Mouse (Mus musculus) mouse embryonic stem cell (cell line): ENCODE results near the gene Rbks.

Experiments
- in situ Hi-C, 2 experiments: fragments of 300-500 bp; cut with MboI; formaldehyde crosslinking; loops; 1 replicate in 1 of 2; 3 replicates in 1 of 2; pipeline ENCODE4 v1.14.3; 2019 to 2020; ENCODE audit warnings: low sequenced_read_pairs in 2 of 2, low pct_unique_long_range_greater_than_20kb in 1 of 2, mixed read lengths in 1 of 2; ENCODE audit not compliant: unreplicated experiment in 1 of 2

The Rbks gene

DNA sequence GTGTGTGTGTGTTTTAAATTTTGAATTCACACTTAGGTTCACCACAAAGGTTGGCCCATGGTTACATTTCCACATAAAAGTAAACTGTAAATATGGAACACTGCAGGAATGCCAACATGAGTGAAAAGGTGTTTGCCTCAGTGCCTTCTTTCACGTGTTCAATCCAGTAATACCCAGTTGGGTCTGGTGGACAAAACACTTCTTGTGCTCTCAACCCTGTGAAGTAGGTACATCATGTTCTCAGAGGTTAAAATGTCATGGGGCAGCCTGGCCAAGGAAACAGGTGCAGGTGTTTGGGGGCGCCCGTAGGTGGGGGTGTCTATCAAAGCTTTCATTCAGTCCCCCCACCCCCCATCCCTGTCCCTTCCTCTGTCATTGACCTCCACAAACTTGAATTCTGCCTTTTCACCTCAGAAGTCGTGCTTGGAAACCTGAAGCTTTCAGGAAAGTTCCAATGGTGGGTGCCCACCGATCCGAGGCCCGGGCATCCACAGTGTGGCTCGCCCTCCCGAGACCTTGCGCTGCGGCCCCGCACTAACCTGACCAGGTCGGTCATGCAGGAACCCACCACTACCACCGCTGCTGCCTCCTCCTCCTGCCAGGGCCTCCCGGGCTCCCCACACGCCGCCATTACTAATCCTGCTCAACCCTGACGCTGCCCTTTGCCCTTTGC is at the start of gene Rbks:
TSS of gene Rbks (minus strand) at position 657 of the 673 bp plus-strand sequence.
- in situ Hi-C loops = loop anchor here in 1 of 2 experiments (5.0 kb wide), 1 partner anchor 100 kb away; the partner anchor contains the start of gene Mrpl33

DNA sequence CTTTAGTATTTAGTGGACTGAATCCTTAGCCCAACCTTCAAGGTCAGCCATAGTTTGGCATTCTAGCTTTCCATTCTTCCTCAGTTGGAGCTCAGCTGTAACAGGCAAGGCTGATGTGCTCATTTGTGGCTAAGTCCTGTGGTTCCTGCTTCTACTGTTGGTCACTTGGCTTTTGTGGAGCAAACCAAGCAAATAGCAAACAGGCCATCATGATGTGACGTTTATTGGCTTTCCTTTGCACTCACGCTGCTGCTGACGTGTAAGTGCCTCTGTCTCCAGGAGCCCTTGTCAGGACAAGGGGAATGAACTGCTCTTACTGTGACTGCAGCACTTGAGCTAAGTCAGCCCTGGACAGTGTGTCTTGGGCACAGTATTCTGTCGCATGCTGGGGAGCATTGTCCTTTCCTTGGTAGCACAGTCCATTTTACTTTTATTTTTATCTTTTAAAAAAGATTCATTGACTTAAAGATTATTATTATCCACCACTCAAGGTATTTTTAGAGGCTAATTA is 45.1 kb upstream of the Rbks start:
- in situ Hi-C loops = no loop called here

DNA sequence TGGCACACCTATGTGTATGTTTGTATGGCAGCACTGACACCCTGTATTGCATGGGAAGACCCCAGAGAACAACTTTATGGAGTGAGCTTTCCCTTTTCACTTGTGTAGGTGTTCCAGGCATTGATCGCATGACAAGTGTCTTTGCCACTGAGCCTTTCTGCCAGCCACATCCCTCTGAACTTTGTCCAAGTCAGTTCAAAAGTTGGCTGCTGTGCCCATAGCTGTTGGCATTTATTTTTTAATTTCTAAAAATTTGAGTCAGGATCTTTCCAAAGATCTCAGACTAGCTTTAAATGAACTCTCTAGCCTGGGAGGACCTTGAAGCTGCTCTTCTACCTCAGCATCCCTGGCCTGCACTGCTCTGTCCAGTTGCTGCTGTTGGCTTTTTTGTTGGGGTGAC is 44.5 kb upstream of the Rbks start:
- in situ Hi-C loops = no loop called here

DNA sequence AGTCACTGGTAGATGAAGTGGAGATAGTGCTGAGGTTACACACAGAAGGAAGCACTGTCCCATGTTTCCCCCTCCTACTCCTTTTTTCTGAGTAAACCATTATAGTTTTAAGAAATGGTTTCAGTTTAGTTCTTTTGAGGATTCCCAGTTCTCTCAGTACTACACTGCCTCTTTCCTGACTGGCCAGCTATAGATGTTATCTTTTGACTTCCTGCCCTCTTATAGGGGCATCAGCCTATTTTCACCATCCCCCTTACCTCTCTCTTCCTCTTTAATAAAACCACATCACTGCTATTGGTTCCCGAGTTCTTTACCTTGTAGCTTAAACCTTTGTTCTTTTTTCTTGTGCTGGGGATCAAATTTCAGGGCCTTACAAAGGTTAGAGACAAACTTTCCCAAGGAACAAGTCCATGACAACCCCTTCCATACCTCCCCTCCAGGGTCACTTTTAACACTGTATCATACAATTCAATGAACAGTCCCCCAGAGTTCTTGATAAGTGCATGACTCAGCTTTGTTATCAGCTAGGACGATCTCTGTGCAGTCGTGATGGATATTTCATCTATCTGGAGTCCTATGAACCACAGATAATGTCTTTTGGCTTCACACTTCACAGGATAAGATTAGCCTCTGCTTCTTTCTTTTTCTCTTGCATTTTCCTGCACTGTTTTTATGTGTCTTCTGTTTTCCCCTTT is 35.4 kb upstream of the Rbks start:
- in situ Hi-C loops = no loop called here

DNA sequence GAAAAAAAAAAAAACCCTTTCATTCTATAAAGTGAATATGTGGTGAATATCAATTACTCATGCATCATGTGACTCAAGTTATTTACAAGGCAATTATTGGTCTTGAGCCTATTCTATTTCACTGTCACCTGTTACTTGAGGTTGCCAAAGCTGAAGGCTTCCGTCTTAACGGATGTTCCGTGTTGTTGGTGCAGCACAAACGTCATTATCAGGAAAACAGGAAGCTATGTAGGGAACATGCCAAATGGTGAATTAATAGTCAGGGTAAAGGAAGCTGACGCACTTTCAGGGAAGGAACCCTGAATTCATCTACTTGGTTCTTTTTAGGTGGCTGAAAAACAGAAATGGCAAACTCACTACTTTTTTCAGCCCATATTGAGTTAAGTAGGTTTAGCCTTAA is 30.0 kb upstream of the Rbks start:
- in situ Hi-C loops = no loop called here

DNA sequence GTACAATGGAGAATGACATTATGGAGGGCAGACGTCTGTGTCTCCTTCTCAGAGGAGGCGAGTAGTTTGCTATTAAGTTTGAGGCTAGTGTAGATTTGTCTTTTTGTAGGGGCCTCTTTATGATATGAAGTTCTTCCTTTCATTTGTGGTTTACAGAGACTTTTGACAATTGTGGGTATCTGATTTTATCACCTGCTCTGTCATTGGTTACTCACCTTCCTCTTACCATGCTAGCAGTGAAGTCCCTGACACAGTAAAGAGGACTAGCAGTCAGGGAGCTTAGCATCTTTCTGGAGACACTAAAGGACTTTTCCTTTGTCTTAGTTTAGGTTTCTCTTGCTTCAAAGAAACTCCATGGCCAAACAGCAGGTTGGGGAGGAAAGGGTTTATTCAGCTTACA is 28.5 kb upstream of the Rbks start:
- in situ Hi-C loops = no loop called here

DNA sequence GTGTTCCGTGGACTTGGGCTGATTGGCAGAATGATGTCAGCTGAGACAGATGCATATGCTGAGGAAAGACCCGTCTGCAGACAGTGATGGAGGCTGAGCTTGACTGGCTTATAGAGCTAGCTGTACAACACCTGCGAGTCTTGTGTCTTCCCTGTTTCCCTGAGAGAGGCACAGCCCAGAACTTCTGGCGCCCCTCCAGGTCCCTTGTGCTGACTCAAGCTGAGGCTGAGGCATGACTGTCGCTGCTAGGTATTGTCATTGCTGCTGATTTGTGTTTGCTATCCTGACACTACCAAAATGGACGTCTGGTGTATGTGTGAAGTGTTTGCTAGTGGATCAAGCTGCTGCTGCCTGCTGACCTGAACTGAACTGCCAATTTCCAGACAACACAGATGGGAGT is 27.1 kb upstream of the Rbks start:
- in situ Hi-C loops = no loop called here

DNA sequence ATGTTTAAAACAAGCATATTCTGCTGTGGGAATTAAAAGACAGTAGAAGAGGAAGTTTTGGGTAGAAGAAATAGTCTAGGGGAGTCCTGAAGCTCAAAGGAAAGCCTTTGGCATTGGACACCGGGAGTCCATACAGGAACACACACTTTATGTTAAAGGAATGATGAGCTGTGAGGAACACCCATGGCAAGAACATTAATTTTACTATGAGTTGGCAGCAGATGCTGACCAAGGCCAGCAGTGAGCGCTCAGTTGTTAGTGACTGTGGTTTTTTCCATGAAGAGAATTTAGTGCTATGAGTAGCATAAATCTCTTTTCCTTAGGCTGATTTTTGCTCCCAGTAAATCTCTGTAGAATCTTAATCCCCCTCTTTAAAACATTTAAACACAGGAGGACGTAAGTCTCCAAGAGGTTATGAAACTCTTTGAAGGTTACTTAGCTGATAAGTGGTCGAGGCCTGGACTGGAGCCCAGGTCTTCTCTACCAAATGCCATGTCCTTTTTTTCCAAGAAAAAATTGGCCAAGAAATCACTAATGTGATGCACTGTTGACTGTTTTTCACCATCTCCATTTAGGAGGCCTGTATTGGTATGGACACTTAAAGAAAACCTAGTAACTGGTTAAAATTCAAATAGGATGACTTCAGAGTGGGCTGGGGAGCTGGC is 18.2 kb upstream of the Rbks start:
- in situ Hi-C loops = no loop called here

DNA sequence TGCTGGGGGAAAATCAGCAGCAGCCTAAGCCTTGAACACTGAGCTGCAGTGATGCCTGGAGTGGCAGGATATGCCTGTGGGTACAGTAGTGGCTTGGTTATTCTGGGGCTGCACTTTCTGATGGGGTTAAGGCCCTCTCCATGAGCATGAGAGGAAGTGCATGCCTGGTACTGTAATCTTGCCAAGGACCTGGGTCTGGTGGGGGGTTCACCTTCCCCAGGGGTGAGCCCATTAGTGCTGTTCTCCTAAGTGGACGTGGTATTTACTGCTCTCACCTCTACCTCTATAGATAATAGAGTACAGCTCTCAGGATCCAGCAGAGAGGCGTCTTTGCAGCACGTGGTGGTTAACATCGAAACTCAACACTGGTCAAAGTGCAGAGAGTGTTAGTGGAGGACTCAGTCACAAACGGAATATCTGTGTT is 16.4 kb upstream of the Rbks start:
- in situ Hi-C loops = no loop called here

DNA sequence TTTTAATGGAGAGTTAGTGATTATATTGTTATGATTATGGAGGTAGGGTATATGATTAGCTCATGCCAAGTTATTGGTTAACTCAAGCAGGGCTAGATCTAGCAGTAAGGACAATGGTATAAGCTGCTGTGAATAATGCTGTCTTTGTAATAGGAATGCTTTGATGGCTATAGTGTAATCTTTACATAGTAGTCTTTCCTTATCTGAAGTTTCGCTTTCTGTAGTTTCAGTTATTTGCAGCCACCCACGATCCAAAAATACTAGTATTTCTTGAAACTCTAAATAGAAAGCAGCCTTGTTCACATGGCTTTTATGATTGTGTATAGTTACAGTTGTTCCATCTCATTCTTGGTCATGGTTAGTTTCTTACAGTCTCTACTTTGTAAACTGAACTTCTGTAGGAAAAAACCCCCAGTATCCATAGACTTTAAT is 15.9 kb upstream of the Rbks start:
- in situ Hi-C loops = no loop called here

DNA sequence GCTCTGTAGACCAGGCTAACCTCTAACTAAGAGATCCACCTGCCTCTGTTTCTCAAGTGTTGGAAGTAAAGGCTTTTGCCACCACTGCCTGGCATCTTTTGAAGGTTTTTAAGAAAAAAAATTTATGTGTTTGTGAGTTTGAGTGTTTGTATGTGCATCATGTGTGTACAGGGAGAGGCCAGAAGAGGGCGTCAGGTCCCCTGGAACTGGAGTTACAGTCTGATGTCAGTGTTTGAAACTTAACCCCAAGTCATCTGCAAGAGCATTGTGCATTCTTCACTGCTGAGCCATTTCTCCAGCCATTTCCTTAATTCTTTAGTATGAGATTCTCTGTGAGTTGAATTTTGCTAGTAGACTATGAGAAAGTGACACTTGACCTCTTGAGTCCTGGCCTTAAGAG is 12.0 kb upstream of the Rbks start:
- in situ Hi-C loops = no loop called here

DNA sequence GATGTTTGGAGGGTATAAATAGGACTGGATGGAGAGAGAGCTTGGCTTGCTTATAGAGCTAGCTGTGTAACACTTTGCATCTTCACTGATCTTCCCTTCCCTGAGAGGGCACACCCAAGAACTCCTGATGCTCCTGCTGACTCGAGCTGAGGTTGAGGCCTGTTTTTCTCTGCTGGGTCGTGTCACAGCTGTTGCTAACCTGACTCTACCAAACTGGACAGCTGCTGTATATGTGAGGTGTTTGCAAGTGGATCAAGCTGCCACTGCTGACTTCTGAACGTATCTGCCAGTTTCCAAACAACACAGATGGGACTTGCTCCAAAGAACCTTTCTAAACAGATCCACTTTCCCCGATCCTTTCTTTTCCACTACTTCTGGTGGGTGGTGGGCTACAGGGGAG is 9.4 kb upstream of the Rbks start:
- in situ Hi-C loops = no loop called here

DNA sequence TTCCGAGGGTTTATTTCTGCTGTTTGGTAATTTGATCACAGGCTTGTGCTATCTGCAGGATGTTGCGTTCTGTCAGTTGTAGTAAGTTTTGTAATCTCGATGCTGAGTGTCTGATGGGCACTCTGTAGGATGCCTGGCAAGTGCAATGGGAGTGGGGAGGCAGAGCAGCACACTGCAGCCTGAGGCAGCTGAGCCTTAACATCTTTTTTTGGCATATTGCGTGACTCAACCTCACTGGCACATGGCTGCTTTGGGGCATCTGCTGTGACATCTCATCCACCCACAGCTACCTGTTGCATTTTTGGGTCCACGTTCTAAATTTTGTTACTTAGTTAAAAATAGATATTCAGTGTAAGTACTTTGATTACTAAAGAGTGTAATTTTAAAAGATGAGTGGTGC is 7.5 kb upstream of the Rbks start:
- in situ Hi-C loops = no loop called here

DNA sequence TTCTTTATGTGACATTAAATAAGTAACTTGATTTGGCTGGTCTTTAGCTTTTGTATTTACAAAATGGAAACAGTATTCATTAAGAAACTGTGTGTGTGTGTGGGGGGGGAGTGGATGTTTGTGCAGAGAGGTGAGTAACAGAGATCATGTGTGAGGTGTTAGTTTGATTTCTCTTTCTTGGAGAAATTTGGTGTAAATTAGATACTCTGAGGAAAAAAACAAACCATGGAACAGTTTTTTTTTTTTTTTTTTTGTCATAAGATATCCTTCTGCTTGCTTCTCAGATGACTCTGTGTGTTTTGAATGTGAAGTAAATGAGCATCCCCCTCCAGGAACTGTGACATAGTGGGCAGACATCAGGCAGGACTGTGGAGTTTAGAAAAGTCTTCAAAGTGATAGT is 2.0 kb upstream of the Rbks start:
- in situ Hi-C loops = loop anchor here in 1 of 2 experiments (5.0 kb wide), 1 partner anchor 102 kb away; the partner anchor contains the start of gene Mrpl33

DNA sequence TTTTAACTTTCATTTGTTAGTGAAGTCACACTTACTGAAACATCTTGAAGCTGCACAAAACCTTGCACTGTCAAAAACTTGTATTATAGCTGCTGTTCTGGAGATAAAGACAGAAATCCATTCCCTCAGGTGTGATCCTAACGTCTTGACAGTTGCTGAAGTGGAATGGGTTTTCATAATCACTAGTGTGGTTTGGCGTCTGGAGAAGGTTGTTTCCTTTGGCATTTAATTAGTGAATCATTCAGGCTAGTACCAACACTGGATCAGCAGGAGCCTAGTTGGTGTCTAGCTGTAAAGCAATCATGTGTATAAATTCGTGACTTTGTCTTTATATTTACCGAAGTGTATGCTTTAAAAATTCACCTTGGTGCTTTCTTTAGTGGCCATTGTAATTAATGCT is 1.5 kb upstream of the Rbks start:
- in situ Hi-C loops = loop anchor here in 1 of 2 experiments (5.0 kb wide), 1 partner anchor 102 kb away; the partner anchor contains the start of gene Mrpl33

DNA sequence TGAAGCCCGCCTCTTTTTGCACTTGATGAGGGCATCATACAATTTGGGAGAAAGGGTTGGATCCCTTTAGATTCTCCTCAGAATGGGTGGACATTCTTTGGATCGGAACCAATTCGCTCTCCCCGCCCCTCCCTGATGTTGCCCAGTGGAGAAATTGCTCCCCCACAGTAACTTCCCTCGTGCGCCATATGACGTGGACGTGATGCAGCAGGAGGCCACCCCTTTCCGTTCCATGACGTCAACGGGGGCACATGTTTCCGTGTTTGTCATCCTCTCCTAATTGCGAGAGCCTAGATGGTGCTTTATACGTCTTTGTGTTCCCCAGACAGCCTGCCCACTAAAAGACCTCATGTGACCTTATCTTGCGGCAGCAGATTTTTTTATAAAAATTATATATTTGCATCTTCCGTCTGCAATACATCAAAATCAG is 885 bp upstream of the Rbks start:
- in situ Hi-C loops = loop anchor here in 1 of 2 experiments (5.0 kb wide), 1 partner anchor 101 kb away; the partner anchor contains the start of gene Mrpl33

DNA sequence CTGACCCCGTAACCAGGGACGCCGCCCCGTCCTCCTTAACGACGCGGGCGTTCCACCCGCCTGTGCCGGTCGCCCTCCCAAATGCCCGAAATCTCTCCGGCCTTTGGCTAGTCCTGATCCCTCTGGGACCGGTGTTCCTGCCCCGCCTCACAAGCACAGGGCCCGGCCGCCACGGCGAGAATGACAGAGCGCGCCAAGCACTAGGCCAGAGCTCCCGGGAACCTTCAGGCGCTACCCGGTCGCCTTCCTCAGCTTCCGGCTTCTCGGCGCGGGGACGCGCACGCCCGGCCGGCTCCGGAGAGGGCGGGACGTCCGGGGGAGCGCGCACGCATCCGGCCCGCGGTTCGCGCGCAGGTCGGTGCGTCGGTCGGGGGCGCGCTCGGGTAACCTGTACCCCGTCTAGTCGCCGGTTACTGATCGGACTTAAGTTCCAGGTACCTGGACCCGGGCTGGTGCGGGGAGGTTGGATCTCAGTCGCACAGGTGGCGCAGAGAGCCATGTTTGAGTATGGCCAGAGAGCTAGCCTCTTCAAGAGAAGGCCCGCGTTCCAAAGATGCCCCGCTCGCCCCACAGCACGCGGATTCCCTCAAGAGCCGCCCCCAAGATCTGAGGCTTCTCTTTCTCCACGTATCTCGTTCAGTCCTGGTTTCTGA is 343 bp upstream of the Rbks start, which contains the start of gene Babam2:
TSS of gene Babam2 (plus strand) at position 41 of the 653 bp plus-strand sequence.
- in situ Hi-C loops = loop anchor here in 1 of 2 experiments (5.0 kb wide), 1 partner anchor 100 kb away; the partner anchor contains the start of gene Mrpl33

DNA sequence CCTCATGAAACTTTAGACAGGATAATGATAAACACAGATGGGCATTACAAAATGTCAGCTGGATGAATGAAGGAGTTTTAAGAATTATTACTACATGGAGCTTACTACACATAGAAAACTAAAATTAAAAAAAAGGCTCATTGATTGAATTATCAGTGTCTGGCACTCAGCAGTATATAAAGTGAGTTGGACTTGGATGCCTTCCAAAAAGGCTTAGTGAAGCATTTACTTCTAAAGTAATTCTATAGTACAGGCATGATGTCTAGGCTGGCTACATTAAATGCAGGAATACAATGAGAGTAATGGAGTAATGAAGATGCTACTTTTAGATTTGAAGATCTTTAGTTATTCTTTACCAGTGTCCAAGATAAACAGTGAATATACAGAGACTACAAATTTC is 4.2 kb downstream of the Rbks start:
- in situ Hi-C loops = no loop called here
